Mouse (Mus musculus) heart, embryonic 13.5 days (tissue): ENCODE results near the gene Prm3. TPM values are rescaled to one million over a fixed set of nuclear protein-coding genes. Genes with fewer than 3 reads are reported as not detected.
A peak's percentile ranks its signal among the peaks of the same experiment; 100 is the strongest.

ENCODE experiments used
- ATAC-seq: fragments of 200-750 bp; cut with Nextera tagmentation; 2 replicates; pipeline ENCODE4 v1.8.0; 2017; ENCODE audit warnings: moderate TSS enrichment; ENCODE audit not compliant: insufficient number of reproducible peaks, low FRiP score, low TSS enrichment; ENCODE audit errors: extremely low read depth
- H3K27ac ChIP-seq: fragments of 300-500 bp; sonication (generic); replicated peaks from 2 replicates; pipeline ENCODE4 v1.5.1; 2015; ENCODE audit warnings: moderate library complexity, mild to moderate bottlenecking, inconsistent platforms
- H3K27me3 ChIP-seq: fragments of 300-500 bp; sonication (generic); replicated peaks from 2 replicates; pipeline ENCODE4 v1.6.1; 2015; ENCODE audit warnings: mild to moderate bottlenecking, inconsistent platforms
- H3K36me3 ChIP-seq: fragments of 300-500 bp; sonication (generic); 2 replicates; pipeline ENCODE4 v1.6.1; 2015; ENCODE audit warnings: mild to moderate bottlenecking, inconsistent platforms
- H3K4me1 ChIP-seq: fragments of 300-500 bp; sonication (generic); 2 replicates; pipeline ENCODE4 v1.6.1; 2015; ENCODE audit warnings: inconsistent platforms
- H3K4me2 ChIP-seq: fragments of 300-500 bp; sonication (generic); 2 replicates; pipeline ENCODE4 v1.6.1; 2015; ENCODE audit warnings: inconsistent platforms, mild to moderate bottlenecking, moderate library complexity
- H3K4me3 ChIP-seq: fragments of 300-500 bp; sonication (generic); 2 replicates; pipeline ENCODE4 v1.5.1; 2015; ENCODE audit warnings: moderate library complexity, mild to moderate bottlenecking, inconsistent platforms
- H3K9ac ChIP-seq: fragments of 300-500 bp; sonication (generic); 2 replicates; pipeline ENCODE4 v1.6.1; 2015; ENCODE audit warnings: inconsistent platforms, mild to moderate bottlenecking, moderate library complexity
- H3K9me3 ChIP-seq: fragments of 300-500 bp; sonication (generic); 2 replicates; pipeline ENCODE4 v1.6.1; 2016; ENCODE audit warnings: inconsistent platforms
- WGBS: fragments of 180-500 bp; shearing (Covaris S2); methylation state at CpG from one replicate; pipeline ENCODE4 v1.1.7; 2015; ENCODE audit warnings: mixed read lengths; 5-methylcytosine and 5-hydroxymethylcytosine counted together
- polyA plus RNA-seq: library from polyadenylated mRNA; unstranded; fragments of >200 nt; fragmentation: Nextera tagmentation; extraction: Ambion mirVana; gene quantifications from 2 replicates; pipeline ENCODE4 v1.2.1, GENCODE M21; 2015

The Prm3 gene
- polyA plus RNA-seq, 1 experiment from 2014 or later = not detected

DNA sequence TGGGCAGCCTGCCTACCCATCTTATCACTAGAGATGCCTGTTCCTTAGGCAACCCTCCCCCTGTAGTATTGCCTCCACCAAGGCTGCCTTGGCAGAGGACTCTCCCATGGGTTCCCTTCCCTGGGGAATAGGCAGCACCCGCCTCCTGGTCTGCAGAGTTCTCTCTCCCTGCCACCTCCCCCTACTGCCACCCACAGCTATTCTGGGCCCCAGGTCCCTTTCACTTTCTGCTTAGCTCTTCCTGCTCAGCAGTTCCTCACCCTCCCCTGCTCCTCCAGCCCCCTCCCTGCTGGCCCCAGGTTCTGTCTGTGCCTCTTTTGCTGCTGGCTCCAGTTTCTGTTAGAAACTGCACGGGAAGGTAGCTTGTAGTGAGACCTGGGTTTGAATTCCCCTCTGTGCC is 21.1 kb downstream of the Prm3 start:
- Histone ChIP-seq H3K27me3 (no peaks in the 10 kb centered on the region; the same call in none of the 2 replicates), H3K4me2 (no peak overlapping the region), H3K36me3 (no peaks in the 10 kb centered on the region), H3K4me3 (no peak overlapping the region), H3K27ac (no peak overlapping the region), H3K4me1 (peaks cover 21% of the 10 kb centered on the region), H3K9me3 (no peaks in the 10 kb centered on the region), H3K9ac (no peak overlapping the region)
- WGBS = 37% methylated on average over 2 of the region's 2 CpGs
- no peak for ATAC-seq

DNA sequence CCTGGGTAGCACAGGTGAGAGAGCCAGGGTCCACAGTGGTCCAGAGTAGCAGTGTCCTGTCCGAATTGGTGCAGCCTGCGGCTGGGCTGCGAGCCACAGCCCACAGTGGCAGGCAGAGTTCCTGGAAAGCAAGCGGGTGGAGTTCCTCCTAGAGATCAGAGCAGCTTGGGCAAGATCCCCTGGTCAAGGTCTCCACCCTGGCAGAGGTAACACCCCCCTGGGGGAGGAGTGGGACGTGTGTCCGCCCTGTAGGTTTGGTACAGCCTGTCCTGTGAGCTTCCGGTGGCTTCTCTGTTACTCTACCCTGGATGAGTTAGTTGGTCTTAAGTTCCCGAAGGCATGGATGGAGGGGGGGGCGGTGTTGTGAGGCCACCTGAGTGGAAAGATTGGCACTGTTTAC is 21.9 kb downstream of the Prm3 start:
- ATAC-seq = no peak
- WGBS = 56% methylated on average over 9 of the region's 9 CpGs
- Histone ChIP-seq H3K4me3 (no peak overlapping the region), H3K9me3 (no peaks in the 10 kb centered on the region), H3K36me3 (no peaks in the 10 kb centered on the region), H3K9ac (no peak overlapping the region), H3K4me2 (no peak overlapping the region), H3K27ac (no peak overlapping the region), H3K4me1 (peaks cover 21% of the 10 kb centered on the region), H3K27me3 (peaks cover 3% of the 10 kb centered on the region)

DNA sequence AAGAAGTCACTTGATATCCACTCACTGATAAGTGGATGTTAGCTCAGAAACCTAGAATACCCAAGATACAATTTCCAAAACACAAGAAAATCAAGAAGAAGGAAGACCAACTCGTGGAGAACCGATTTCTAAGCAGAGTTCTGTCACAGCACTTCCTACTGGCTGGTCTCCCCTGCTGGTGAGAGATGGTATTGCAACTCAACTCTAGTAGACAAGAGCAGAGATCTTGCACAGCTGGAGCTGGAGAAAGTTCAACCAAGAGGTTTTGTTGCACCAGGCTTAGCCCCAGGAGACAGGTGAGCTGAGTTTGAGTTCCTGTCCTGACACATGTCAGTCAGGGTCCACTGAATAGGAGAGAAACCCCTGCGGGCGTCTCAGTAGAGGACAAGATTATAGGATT is 23.6 kb downstream of the Prm3 start:
- no peak overlapping the region for H3K4me3 ChIP-seq
- H3K27ac ChIP-seq = no peak overlapping the region
- 38% methylated on average over 4 of the region's 4 CpGs for WGBS
- H3K36me3 ChIP-seq = no peaks in the 10 kb centered on the region
- peaks cover 5% of the 10 kb centered on the region for H3K27me3 ChIP-seq
- H3K4me1 ChIP-seq = peaks cover 21% of the 10 kb centered on the region
- H3K9me3 ChIP-seq = no peaks in the 10 kb centered on the region
- H3K4me2 ChIP-seq = no peak overlapping the region
- no peak overlapping the region for H3K9ac ChIP-seq
- no peak for ATAC-seq

DNA sequence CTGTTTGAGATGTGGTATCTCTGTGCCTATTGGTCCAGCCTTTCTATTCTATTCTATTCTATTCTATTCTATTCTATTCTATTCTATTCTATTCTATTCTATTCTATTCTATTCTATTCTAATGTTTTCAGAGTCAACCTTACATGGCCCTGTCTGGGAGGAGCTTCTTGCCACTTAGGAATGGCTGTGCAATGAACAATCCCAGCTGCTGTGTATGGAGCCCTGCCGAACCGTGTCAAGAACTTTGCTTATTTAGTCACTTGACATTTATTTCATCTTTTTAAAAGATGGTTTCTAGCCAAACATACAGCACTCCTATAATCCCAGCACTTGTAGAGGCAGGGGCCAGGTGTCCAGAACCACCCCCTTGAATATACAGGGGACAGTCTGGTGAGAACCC is 26.4 kb downstream of the Prm3 start:
- ATAC-seq = no peak
- peaks cover 8% of the 10 kb centered on the region for H3K4me1 ChIP-seq
- 57% methylated on average over 2 of the region's 2 CpGs for WGBS
- H3K9me3 ChIP-seq = no peaks in the 10 kb centered on the region
- H3K4me2 ChIP-seq = no peak overlapping the region
- no peak overlapping the region for H3K27ac ChIP-seq
- no peaks in the 10 kb centered on the region for H3K36me3 ChIP-seq
- H3K4me3 ChIP-seq = no peak overlapping the region
- peaks cover 5% of the 10 kb centered on the region for H3K27me3 ChIP-seq
- H3K9ac ChIP-seq = no peak overlapping the region

DNA sequence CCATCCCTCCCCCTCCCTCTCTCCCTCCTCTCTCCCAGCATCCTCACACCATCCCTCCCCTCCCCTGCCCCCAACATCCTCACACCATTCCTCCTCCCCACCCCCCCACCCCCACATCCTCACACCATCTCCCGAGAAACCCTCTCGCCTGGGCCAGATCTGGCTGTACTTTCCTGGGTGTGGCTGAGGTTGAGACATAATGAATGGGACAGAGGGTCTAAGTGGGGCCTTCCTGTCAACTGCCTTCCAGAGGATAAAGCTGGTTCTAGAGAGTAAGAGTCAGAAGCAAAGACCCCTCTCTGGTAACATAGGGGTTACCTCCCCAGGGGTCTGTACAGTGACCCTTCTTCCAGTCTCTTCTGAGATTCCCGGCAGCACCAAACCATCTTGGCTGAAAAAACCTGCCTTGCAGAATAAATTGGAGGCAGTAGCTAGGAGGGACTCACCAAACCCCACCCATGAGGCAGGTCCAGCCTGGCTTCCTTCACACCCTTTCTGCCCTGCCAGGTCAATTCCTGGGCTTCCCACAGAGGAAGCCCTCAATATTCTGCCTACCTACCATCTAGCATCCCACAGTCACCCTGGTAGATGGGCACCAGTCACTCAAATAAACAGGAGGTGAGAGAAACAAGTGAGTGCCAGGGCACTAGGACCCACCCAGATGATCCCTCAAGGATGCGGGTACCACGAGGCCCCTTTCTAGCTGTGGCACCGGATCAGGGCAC is 27.0 kb downstream of the Prm3 start:
- 49% methylated on average over 6 of the region's 6 CpGs for WGBS
- Histone ChIP-seq H3K4me3 (no peak overlapping the region), H3K4me2 (no peak overlapping the region), H3K9ac (no peak overlapping the region), H3K4me1 (peaks cover 6% of the 10 kb centered on the region), H3K27me3 (peaks cover 11% of the 10 kb centered on the region), H3K36me3 (no peaks in the 10 kb centered on the region), H3K9me3 (no peaks in the 10 kb centered on the region), H3K27ac (no peak overlapping the region)
- no peak for ATAC-seq

DNA sequence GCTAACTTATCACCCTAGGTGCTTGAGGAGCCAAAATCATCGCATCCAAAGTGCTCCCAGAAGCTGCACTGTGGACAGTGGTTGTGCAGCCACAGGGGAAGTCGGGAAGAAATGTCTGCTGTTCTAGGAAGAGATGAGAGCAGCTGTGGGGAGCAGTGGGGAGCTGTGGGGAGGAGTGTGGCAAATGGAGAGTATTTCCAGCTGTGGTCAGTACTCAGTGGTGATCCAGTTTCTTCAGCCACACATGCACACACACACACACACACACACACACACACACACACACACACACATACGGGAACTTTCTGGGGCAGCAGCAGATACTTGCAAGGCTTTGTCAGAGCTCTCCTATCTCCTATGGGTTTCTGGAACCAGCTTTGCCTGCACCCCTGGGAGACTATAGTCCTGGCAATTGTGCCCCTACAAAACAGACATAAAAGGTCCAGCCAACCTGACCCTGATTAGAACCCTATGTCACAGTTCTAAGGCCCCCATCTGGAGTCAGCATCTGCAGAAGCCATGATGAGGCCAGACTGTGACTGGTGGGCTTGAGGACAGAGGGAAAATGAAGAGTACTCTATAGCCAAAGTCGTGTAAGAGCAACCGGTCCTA is 28.0 kb downstream of the Prm3 start:
- Histone ChIP-seq H3K4me3 (no peak overlapping the region), H3K9me3 (no peaks in the 10 kb centered on the region), H3K9ac (no peak overlapping the region), H3K4me2 (no peak overlapping the region), H3K36me3 (no peaks in the 10 kb centered on the region), H3K27ac (no peak overlapping the region), H3K4me1 (peaks cover 6% of the 10 kb centered on the region), H3K27me3 (peaks cover 14% of the 10 kb centered on the region; the same call in 1 of the 2 replicates)
- ATAC-seq = no peak
- WGBS = 67% methylated on average over 5 of the region's 5 CpGs

DNA sequence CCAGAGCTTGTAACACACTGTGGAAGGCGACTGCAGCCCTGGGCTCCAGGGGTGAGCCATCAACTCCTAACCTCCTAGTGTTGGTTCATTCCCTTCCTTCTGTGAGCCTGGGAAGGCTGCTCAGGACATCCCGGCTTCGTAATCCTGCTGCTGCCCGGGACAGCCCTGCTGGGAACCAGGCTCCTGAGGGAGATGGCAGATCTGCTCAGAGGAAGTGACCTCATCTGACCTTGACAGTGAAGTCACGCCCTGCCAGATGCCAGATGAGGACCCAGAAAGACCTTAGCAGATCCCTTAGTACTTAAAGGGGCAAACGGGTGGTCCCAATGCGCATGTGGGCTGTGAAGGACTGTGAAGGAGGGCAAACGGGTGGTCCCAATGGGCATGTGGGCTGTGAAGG is 29.5 kb downstream of the Prm3 start:
- Histone ChIP-seq H3K9me3 (no peaks in the 10 kb centered on the region), H3K4me2 (no peak overlapping the region), H3K9ac (no peak overlapping the region), H3K27me3 (peaks cover 14% of the 10 kb centered on the region; the same call in 1 of the 2 replicates), H3K36me3 (no peaks in the 10 kb centered on the region), H3K4me1 (peaks cover 6% of the 10 kb centered on the region), H3K27ac (no peak overlapping the region), H3K4me3 (no peak overlapping the region)
- WGBS = 57% methylated on average over 8 of the region's 8 CpGs
- no peak for ATAC-seq

DNA sequence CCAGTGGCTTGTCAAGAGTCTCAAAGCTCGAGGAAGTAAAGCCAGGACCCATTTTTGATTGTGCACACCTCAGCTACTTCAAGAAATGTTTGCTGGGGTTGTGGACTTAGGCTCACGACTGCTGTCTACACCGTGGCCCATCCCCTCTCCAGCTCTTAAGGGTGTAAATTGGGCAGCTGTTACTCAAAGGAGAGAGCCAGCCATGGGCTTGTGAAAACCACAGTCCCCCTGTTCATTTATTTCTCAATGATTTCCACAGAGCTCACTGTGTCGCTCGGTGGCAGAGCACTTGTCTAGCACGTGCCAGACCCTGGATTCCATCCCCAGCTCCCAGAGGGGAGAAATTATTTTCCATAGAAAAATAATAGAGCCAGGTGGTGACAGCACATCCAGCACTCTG is 34.5 kb downstream of the Prm3 start:
- Histone ChIP-seq H3K36me3 (no peaks in the 10 kb centered on the region), H3K9me3 (no peaks in the 10 kb centered on the region), H3K9ac (no peak overlapping the region), H3K27ac (no peak overlapping the region), H3K4me2 (no peak overlapping the region), H3K4me1 (peaks cover 3% of the 10 kb centered on the region), H3K4me3 (no peak overlapping the region), H3K27me3 (peaks cover 19% of the 10 kb centered on the region; the same call in 1 of the 2 replicates)
- WGBS = 71% methylated on average over 6 of the region's 6 CpGs
- ATAC-seq = no peak

DNA sequence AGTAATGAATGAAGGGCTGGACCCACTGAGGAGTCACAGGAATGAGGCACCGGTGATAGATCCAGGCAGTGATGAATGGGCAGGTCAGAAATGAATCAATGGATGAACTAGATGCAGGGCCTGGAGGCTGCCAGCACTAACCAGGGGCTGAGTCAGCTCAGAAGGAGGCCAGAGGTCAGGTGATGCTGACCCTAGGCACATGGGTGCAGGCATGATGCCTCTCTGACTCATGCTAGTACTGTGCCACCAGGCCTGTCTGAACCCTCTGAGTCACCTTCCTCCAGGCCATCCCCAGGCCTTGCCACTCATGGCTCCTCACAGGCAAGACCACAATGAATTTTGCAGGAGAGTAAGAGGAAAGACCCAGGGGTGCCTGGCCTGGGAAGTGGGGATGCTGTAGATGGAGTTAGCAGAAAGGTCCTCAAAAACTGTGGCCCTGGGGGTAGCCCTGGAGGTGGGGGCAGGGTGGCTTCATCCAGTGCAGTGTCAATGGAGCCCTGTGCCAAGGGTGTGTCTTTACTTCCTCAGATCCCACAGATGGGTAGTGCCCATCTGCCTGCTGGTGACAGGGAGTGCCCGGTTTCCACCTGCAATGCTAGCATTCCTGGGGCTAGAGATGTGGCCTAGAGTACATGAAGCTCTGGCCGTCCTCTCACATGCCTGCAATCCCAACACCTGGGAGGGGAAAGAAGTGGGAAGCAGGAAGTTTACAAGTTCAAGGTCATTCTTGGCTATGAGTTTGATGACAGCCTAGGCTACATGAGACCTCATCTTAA is 36.0 kb downstream of the Prm3 start:
- Histone ChIP-seq H3K4me1 (peaks cover 8% of the 10 kb centered on the region), H3K9ac (no peak overlapping the region), H3K4me2 (no peak overlapping the region), H3K4me3 (no peak overlapping the region), H3K36me3 (no peaks in the 10 kb centered on the region), H3K9me3 (no peaks in the 10 kb centered on the region), H3K27me3 (peaks cover 19% of the 10 kb centered on the region; the same call in 1 of the 2 replicates), H3K27ac (no peak overlapping the region)
- no peak; the same call in 1 of the 2 replicates for ATAC-seq
- 71% methylated on average over 3 of the region's 3 CpGs for WGBS

DNA sequence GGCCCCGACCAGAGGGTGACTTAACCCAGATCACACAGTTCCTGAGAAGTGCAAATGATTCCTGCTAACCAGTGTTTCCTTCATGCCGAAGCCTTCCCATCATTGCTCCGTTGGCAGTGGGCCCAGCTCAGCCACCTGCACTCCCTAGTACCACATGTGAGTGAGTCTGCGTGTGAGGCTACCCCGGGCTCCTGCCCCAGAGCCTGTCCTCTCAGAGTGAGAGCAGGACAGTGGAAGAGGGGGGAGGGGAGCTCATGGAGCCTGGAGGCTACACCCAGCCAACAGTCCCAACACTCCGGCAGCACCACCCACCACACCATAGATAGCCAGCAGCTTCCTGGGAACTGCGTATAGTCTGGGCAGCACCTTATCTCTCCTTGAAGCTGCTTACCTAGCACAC is 40.9 kb downstream of the Prm3 start:
- ATAC-seq = 0 out of 2 replicates have a peak, but pooled peaks have one; percentile 27
- peaks cover 20% of the 10 kb centered on the region for H3K4me1 ChIP-seq
- 23% methylated on average over 7 of the region's 7 CpGs for WGBS
- H3K27me3 ChIP-seq = peaks cover 9% of the 10 kb centered on the region; the same call in 1 of the 2 replicates
- H3K27ac ChIP-seq = 0 out of 2 replicates have a peak overlapping the region, but pooled peaks have one; percentile 2
- H3K9ac ChIP-seq = no peak overlapping the region
- H3K4me2 ChIP-seq = no peak overlapping the region
- no peak overlapping the region for H3K4me3 ChIP-seq
- no peaks in the 10 kb centered on the region for H3K36me3 ChIP-seq
- no peaks in the 10 kb centered on the region for H3K9me3 ChIP-seq

DNA sequence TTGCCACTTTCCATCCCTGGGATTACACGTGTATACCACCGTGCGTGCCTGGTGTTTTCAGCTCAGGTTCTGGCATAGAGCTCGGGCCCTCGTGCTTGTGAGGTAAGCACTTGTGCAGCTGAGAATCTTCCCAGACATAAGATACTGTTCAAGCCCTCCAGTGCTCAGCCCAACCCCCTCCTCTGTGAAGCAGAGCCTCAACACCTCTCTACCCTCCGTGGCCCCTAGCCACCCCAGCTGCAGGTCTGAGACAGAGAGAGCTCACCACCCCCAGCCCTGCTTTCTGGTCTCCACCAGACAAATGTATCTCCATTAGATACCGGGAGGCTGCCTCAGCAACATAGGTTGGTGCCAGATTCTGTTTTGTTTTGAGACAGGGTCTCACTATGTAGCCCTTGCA is 41.5 kb downstream of the Prm3 start:
- H3K9ac ChIP-seq = no peak overlapping the region
- H3K4me2 ChIP-seq = no peak overlapping the region
- H3K9me3 ChIP-seq = no peaks in the 10 kb centered on the region
- H3K4me3 ChIP-seq = no peak overlapping the region
- WGBS = 26% methylated on average over 7 of the region's 7 CpGs
- H3K27me3 ChIP-seq = peaks cover 8% of the 10 kb centered on the region; the same call in 1 of the 2 replicates
- no peak for ATAC-seq
- H3K36me3 ChIP-seq = no peaks in the 10 kb centered on the region
- 0 out of 2 replicates have a peak overlapping the region, but pooled peaks have one; percentile 2 for H3K27ac ChIP-seq
- H3K4me1 ChIP-seq = peaks cover 20% of the 10 kb centered on the region
